Mouse (Mus musculus) thymus, postnatal 0 days (tissue): Measurements from ENCODE around the gene Arhgap30. TPM values are rescaled to one million over a fixed set of nuclear protein-coding genes. Genes with fewer than 3 reads are reported as not detected.

ENCODE experiments used
- DNase-seq: peaks from one replicate; pipeline ENCODE4 v3.0.0-alpha.2; 2015; ENCODE audit warnings: low spot score
- polyA plus RNA-seq: library from polyadenylated mRNA; unstranded; fragments of >200 nt; fragmentation: Nextera tagmentation; extraction: Ambion mirVana; gene quantifications from 2 replicates; pipeline ENCODE4 v1.2.1, GENCODE M21; 2015

Gene Arhgap30
- polyA plus RNA-seq, result 64.2 and 73.2 TPM in 2 replicates

DNA sequence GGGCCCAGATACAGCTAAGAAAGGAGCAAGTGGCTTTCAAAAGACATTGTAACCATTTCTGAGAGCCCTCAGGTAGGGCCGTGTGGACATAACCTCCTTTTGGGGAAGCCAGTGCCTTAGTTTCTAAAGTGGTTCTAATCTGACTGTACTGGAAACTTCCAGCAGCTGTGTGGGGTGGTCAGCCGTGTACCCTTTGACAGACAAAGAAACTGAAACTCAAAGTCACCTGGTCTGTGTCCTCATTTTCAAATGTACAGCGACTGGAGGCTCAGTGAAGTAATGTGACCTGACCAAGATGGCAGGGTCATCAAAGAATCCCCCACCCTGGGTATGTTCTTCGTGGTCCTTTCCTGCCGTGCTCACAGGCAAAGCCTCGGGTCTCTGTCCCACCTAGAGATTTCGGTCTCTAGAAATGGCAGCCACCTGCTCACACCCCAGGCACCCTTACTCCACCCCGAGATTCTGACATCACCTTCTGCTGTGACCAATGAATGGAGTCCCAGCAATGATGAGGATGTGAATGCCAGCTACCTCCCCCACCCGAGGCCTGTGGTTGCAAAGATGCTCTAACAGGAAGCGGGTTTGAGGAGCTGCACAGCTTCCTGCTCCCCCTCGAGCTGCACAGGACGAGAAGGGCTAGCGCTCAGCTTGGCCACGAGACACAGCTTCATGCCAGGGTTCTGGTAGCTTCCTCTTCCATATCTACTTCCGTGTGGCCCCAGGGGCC, at the start of gene Arhgap30:
Gene Arhgap30, plus strand, starts transcription at position 579 of the 727 bp plus-strand sequence.
- peak; percentile 98 for DNase-seq

DNA sequence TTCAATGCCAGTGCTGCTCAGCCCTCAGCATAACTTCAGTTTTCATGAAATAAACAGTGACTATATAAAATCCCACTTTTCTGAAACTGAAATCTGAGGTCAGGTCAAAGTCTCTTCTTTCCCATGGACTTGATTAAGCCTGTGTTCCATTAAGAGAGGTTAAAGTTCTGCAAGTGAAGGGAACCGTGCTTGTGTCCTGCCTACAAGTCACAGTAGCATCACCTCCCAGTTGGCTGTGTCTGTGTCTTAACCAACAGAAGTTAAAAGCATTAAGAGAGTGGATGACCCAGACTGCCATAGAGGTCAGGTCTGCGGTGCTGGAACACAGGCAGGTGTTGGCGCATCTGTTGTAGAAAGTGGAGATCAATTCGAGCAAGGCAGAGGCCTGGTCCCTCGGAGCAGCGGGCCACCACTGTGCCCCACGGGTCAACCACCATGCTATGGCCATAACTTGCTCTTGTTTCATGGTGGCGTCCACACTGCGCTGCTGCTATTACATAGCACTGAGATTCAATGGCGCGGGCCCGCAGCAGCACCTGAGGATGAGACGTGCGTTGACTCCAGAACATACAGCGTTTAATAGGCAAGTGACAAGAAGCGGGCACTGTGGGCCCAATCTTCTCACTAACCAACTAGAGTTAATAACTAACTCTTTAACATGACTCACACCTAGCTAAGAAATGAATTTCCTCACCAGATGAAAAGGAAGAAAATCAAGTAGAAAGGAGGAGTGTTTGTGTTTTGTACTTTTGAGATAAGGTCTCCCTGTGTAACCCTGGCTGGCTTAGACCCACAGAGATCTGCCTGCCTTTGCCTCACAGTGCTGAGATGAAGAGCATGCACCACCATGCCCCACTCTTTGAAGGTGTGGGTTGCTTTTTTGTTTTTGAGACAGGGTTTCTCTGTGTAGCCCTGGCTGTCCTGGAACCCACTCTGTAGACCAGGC, 46.2 kb upstream of the Arhgap30 start:
- DNase-seq, result no peak

- peak; percentile 23 for DNase-seq
Observed at GRCm38 (mm10) chr1:171343922-171344677, 44.7 kb upstream of the Arhgap30 start.

DNA sequence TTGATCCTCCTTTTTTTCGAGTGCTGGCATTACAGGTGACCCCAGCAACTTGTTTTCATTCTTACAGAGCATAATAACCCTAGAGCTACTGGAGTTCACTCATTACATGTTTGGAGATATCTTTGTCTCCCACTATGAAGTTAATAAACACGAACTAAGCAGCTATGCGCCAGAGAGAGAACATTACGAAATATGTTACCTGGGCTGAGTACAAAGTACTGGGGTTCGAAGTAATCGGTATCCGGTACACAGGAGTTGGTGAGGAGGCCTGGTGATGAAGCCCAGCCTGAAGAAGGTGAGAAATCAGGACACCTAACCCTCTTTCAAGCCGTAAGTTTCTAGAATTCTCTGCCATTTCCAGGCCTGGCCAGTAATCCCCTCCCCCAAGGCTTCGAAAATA, 44.0 kb upstream of the Arhgap30 start:
- DNase-seq, result peak; percentile 2

- DNase-seq, result peak; percentile 91
Observed at GRCm38 (mm10) chr1:171345225-171346094, 43.3 kb upstream of the Arhgap30 start, which contains the start of the genes Nit1 and Pfdn2. Nit1 (minus strand) TSS chr1:171345646. Pfdn2 (plus strand) TSS chr1:171345670.

GRCm38 (mm10) chr1:171346095-171346450, 42.7 kb upstream of the Arhgap30 start:
- DNase-seq, result no peak

GRCm38 (mm10) chr1:171348665-171349064, 40.1 kb upstream of the Arhgap30 start:
- DNase-seq, result no peak

DNA sequence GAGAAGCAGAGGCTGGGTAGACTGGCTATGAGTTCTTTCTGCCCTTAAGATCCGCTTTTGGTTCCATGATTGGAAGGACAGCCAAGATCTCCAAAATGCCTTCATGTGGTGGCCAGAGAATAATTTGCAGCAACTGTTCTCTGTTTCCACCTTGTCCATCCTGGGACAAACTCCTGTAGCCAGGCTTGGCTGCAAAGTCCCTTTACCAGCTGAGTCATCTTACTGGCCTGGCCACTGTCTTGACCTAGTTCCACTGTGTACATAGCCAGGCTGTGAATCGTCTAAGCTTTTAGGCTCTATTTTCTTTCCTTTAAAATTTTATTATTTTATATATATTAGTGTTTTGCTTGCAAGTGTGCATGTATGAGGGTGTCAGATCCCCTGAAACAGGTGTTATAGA, 39.5 kb upstream of the Arhgap30 start:
- DNase-seq, result no peak

- DNase-seq, result peak; percentile 74
Observed at GRCm38 (mm10) chr1:171355812-171356340, 32.9 kb upstream of the Arhgap30 start.

DNA sequence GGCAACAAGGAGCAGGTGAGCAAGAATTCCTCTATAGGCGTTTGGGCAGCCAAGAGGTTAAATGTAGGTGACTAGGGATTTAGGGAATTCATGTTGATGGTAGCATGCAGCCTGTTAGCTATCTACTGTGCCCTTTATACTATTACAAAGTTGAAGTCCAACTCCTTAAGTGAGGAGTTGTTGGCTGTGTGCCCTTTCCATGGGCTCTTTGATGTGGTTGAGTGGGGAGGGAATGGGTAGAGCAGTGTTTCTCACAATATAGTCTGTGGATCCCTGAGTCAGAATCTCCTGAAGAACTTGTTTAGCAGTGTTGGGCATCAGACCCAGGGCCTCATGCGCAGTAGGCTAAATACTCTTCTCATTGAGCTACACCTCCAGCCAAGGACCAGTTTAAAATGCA, 31.9 kb upstream of the Arhgap30 start:
- no peak for DNase-seq

- peak; percentile 67 for DNase-seq
Observed at GRCm38 (mm10) chr1:171358421-171358820, 30.3 kb upstream of the Arhgap30 start.

- DNase-seq, result no peak
Observed at GRCm38 (mm10) chr1:171360253-171360652, 28.5 kb upstream of the Arhgap30 start.

DNA sequence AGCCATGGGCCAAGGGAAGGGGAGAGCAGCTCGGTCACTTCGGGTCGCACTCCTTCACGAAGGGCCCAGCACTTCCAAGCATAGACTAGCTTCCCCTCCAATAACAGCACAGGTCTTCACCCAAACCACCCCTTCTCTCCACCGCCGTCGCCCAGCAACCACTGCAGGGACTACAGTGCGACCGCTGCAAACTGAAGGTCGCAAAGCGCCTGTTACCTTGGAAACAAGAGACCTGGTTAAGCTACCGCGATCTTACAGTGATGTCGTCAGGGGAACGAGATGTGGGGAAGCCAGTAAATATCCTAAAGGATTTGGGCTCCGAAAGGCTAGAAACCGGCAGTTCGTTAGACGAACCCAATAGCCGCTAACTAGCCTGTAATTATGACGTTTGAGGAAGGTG, 28.1 kb upstream of the Arhgap30 start, which contains the start of gene Klhdc9:
Gene Klhdc9, minus strand, starts transcription at position 143 of the 400 bp plus-strand sequence.
- DNase-seq, result peak; percentile 95

DNA sequence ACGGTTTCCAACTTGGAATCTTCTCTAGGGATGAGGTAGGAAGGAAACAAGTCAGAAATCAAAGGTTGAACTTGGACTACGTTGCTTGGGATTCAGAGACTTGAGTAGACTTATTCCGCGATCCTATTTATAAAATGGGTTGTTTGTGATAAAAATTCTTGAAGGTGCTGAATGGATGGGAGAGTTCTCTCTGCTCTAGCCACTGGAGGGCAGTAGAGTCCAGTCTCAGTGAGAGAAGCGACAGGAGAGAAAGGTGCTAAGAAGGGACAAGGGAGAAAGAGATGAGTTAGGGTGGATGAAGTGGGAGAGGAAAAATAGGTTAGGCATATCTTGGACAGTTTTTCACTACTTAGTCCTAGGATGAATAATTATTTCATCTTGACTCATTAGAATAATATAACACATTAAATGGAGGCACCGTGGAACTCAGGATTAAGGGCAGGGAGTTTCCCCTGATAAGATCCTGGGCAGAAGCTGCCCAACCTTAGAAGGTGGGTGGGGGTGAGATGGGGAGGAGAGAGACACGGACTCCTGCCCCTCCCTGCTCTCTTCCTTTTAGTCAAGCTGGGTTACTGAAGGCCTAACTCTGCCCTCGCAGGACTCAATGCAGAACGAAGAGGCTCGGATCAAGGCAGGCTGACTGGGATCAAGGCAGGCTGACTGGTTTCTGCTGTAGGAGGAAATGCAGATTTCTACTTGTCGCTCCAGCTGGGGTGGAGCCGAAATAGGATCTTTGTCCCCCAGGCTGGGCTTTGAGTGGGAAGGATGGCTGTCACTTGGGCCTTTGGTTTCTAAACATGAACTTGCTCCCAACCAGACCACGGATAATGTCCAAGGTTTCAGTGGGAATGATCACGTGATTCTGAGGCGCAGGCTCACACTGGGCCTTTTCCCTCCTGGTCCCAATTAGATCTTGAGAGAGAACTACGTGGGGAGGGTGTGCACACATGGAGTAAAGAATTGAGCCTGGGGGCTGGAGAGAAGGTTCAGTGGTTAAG, 27.3 kb upstream of the Arhgap30 start:
- peak; percentile 83 for DNase-seq

DNA sequence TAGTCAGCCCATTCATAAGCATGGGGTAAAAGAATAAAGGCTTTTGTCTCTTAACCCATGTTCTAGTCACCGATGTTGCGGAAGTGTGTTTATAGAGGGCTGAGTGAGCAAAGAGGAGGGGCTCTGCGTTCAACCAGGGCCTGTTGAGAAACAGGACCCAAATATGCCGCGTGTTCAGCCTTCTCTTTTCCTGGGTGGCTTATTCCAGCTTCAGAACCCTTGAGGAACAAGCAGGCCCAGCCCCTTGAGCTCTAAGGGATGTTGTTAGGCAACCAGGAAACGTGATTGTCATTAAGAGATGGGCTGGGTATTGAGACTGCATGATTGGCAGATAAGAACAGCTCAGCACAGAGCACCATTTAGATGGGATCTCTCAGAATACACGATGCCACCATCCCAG, 22.8 kb upstream of the Arhgap30 start:
- no peak for DNase-seq

DNA sequence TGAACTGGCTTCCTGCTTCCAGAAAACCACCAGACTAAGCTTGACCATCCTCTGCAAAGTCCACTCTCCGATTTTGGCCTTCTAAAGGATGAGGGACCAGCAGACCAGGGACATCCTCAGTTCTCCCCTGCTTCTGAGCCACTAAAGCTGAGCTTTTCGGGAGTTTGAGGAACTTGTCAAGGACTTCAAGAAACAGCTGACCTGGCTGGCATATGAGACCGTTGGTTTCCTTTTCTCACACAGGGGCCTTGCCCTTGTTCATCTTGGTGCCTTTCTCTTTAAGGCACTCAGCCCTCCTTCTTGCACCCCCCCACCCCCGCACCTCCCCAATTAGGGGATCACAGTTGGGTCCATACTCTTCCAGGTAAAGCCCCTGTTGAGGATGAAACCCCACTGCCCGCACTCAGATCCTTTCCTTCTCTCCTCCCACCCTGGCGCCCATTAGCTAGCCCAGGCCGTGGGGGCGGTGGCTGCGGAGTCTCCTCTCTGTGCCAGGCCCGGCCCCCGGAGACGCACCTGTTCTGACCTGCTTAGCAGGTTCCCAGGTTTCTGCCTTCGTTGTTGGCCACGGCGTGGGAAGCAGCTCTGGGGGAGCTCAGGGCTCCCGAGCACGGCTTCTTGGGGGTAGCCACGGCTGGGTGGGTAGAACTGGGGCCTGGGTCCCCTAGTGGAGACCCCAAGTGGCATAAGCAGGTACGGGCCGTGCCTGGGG, 18.8 kb upstream of the Arhgap30 start, which contains the start of gene Nectin4:
Gene Nectin4, plus strand, starts transcription at position 255 of the 712 bp plus-strand sequence.
- no peak for DNase-seq

DNA sequence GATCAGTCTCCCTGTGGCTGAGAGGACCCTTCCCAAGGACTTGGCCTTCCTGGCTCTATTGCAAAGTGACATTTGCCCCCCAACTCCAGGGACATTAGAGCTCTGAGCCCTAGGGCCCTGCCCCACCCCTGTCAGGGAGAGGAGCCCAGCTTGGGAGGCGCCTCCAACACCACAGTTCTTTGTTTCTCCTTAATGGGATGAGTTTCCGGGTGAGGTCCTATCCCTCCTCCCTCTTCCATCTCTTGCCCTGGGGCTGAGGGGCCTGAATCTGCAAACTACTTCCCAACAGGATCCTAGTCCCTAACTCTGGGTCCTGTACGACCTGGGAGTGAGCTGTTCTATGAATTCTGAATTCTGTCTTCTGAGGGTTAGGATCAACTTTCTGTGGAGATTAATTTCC, 15.9 kb upstream of the Arhgap30 start:
- no peak for DNase-seq

DNA sequence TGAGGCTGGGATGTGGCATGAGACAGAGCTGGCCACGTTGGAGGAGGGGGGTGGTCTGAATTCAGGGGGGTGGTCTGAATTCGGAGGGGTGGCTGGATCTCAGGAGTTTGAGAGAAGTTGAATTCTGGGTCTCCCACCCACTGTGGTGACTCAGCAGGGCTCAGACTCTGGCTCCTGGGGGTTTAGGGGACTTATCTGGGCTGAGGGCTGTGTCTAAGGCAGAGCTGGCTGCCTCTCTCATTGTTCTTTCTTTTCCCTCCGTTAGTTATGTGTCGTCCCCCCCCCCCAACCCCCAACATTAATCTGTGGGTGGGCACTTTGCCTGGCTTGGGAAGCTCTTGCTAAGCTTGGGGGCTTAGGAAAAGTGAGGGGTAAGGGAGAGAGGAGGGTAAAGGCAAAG, 14.8 kb upstream of the Arhgap30 start:
- no peak for DNase-seq
